Mouse (Mus musculus) gastrocnemius, adult 8-10 months (tissue): ENCODE measurements around the gene Pomt2. TPM values are rescaled to one million over a fixed set of nuclear protein-coding genes. Genes with fewer than 3 reads are reported as not detected.

Experiments
- DNase-seq, 2 experiments: peaks; one replicate each; pipeline ENCODE4 v3.0.0; 2022; ENCODE audit warnings: low spot score in 2 of 2
- total RNA-seq, 4 experiments: library from RNA; stranded (reverse); gene quantifications; 2 replicates each; pipeline ENCODE4 v1.2.4; 2022

Pomt2 gene
- total RNA-seq, 4 experiments from 2014 or later, result 4.2 to 7.0 (median 4.9) TPM

- DNase-seq, result no peak
Measured at GRCm38 (mm10) chr12:87130224-87130623, 17.5 kb downstream of the Pomt2 start.

GRCm38 (mm10) chr12:87127256-87127655 is 20.5 kb downstream of the Pomt2 start:
- DNase-seq, result no peak

GRCm38 (mm10) chr12:87121918-87122589 is 25.7 kb downstream of the Pomt2 start:
- no peak for DNase-seq

- no peak for DNase-seq
Measured at GRCm38 (mm10) chr12:87107357-87107977, 40.3 kb downstream of the Pomt2 start.

- no peak for DNase-seq
Measured at GRCm38 (mm10) chr12:87104796-87105195, 43.0 kb downstream of the Pomt2 start.

GRCm38 (mm10) chr12:87103471-87103870 is 44.3 kb downstream of the Pomt2 start:
- no peak for DNase-seq

- no peak for DNase-seq
Measured at GRCm38 (mm10) chr12:87102165-87102631, 45.6 kb downstream of the Pomt2 start, which contains the start of gene Ngb. Gene Ngb, minus strand, starts transcription at chr12:87102539.

GRCm38 (mm10) chr12:87100331-87100730 is 47.4 kb downstream of the Pomt2 start:
- no peak for DNase-seq

GRCm38 (mm10) chr12:87093671-87094070 is 54.1 kb downstream of the Pomt2 start:
- no peak for DNase-seq

- DNase-seq, result no peak
Measured at GRCm38 (mm10) chr12:87093249-87093648, 54.5 kb downstream of the Pomt2 start.

GRCm38 (mm10) chr12:87091916-87092315 is 55.9 kb downstream of the Pomt2 start:
- DNase-seq, result no peak

GRCm38 (mm10) chr12:87089701-87090100 is 58.1 kb downstream of the Pomt2 start:
- DNase-seq, result no peak

- DNase-seq, result no peak
Measured at GRCm38 (mm10) chr12:87089255-87089654, 58.5 kb downstream of the Pomt2 start.

GRCm38 (mm10) chr12:87088331-87088730 is 59.4 kb downstream of the Pomt2 start:
- DNase-seq, result no peak

- no peak for DNase-seq
Measured at GRCm38 (mm10) chr12:87087236-87087635, 60.5 kb downstream of the Pomt2 start.

GRCm38 (mm10) chr12:87082797-87083196 is 65.0 kb downstream of the Pomt2 start:
- DNase-seq, result no peak

- no peak for DNase-seq
Measured at GRCm38 (mm10) chr12:87076610-87077009, 71.2 kb downstream of the Pomt2 start.

- DNase-seq, result no peak
Measured at GRCm38 (mm10) chr12:87070520-87070919, 77.2 kb downstream of the Pomt2 start.

GRCm38 (mm10) chr12:87066429-87066828 is 81.3 kb downstream of the Pomt2 start:
- no peak for DNase-seq

GRCm38 (mm10) chr12:87065446-87065845 is 82.3 kb downstream of the Pomt2 start:
- no peak for DNase-seq

GRCm38 (mm10) chr12:87057066-87057465 is 90.7 kb downstream of the Pomt2 start:
- no peak for DNase-seq
